In genomic region chr4:117676903-117677302, GRCm38 (mm10) we compare ENCODE assay signal across 9 mouse cellular contexts. TPM values are rescaled to one million over a fixed set of nuclear protein-coding genes. Genes with fewer than 3 reads are reported as not detected.
DNase-seq lines count a peak whose midpoint lies in the region; ATAC-seq and TF ChIP-seq lines count a peak whose summit lies in the region.
"Had no signal": no experiment of that assay in that cellular context is flagged by ENCODE, and none has a peak within 500 bp of the region (broad histone marks: within the 10 kb centered on the region; RNA-seq: fewer than 3 reads in every experiment).

No protein-coding gene starts in this region.

- no peak overlapping the region for H3K27ac ChIP-seq in gastrocnemius, adult 2 months
- no peak overlapping the region for H3K27ac ChIP-seq in limb, embryonic 13.5 days

- intact Hi-C loops in gastrocnemius, adult 2 months (cut with DNase I): loop anchor here (2.0 to 10.0 kb wide), 5 partner anchors 48 to 402 kb away; partner anchors contain the start of gene Eri3

- H3K4me2 ChIP-seq in limb, embryonic 13.5 days (replicated peaks): no peak overlapping the region

- no peak overlapping the region for H3K4me3 ChIP-seq in gastrocnemius, adult 2 months
- no peak overlapping the region for H3K4me3 ChIP-seq in limb, embryonic 13.5 days

- no peaks in the 10 kb centered on the region for H3K9me3 ChIP-seq in limb, embryonic 13.5 days

- no peak overlapping the region for H3K9ac ChIP-seq in limb, embryonic 13.5 days

- H3K36me3 ChIP-seq in limb, embryonic 13.5 days: peaks cover 86% of the 10 kb centered on the region

- DNase-seq in 3T3-L1 (ENCODE audit: low read depth, low spot score) (peak; percentile 85), ZHBTc4 (ENCODE audit: low read depth, low spot score) (peak; percentile 86)
- DNase-seq in cerebellum, postnatal 36 days: peak; percentile 80 to 87
- DNase-seq in gastrocnemius, adult 2 months: peak; percentile 81
- DNase-seq in kidney, adult 9 months: peak; percentile 82
- peak; percentile 73 for DNase-seq in naive thymus-derived CD4-positive, alpha-beta T cell, adult 2 months (ENCODE audit: low read depth)
- peak; percentile 73 to 88 for DNase-seq in spleen, postnatal 4 days (ENCODE audit: low spot score in 2 of 2)

- H3K4me1 ChIP-seq in limb, embryonic 13.5 days: peaks cover 9% of the 10 kb centered on the region

- peak; percentile 18; the same call in 1 of the 2 replicates for ATAC-seq in limb, embryonic 13.5 days (ENCODE audit: low FRiP score, low read depth)

- 20% methylated on average over 3 of the region's 3 CpGs for WGBS in limb, embryonic 13.5 days

- peak; percentile 94 for TF ChIP-seq CTCF in gastrocnemius, adult 2 months (IDR thresholded peaks at IDR 0.05)

- no peaks in the 10 kb centered on the region for H3K27me3 ChIP-seq in limb, embryonic 13.5 days

RNA-seq across cellular contexts. Expression of gene Dmap1, which starts 5.2 kb away (rescaled TPM):
- 10 to 100 TPM; 15.1 to 17.5 TPM for total RNA-seq in gastrocnemius, adult 2 months (2021)
- 78.2 and 80.5 TPM in 2 replicates for polyA plus RNA-seq in limb, embryonic 13.5 days (2015; fragmentation: Nextera tagmentation; extraction: Ambion mirVana)

RNA-seq across cellular contexts. Expression of gene Gm12845, which starts 47.3 kb away (rescaled TPM):
- total RNA-seq in gastrocnemius, adult 2 months (2021): not detected
- not detected in 2 replicates for polyA plus RNA-seq in limb, embryonic 13.5 days (2015; fragmentation: Nextera tagmentation; extraction: Ambion mirVana)
- polyA plus RNA-seq: stomach, embryonic 16.5 days had no signal
